Mouse (Mus musculus): ENCODE data around the gene H2-Oa. TPM values are rescaled to one million over a fixed set of nuclear protein-coding genes. Genes with fewer than 3 reads are reported as not detected.

H2-Oa gene
- polyA plus RNA-seq, 1 experiment from 2014 or later: 0.23 TPM

GRCm38 (mm10) chr17:34123518-34123917, 31.4 kb downstream of the H2-Oa start:
- peak overlapping the region; percentile 72 for H3K4me2 ChIP-seq (ENCODE audit: low read depth, low read length)
- H3K9me3 ChIP-seq (ENCODE audit: control insufficient read depth, low read length): no peaks in the 10 kb centered on the region
- ATAC-seq (ENCODE audit: low read depth): no peak
- WGBS: 0% methylated on average over 2 of the region's 2 CpGs
- peaks cover 5% of the 10 kb centered on the region for H3K36me3 ChIP-seq (ENCODE audit: control insufficient read depth, insufficient read depth, low read length)
- H3K9ac ChIP-seq (ENCODE audit: low read length): peak overlapping the region; percentile 99
- H3K27ac ChIP-seq (ENCODE audit: low read length): peak overlapping the region; percentile 100
- no peaks in the 10 kb centered on the region for H3K27me3 ChIP-seq (ENCODE audit: control insufficient read depth, insufficient read depth, low read depth, low read length)
- peaks cover 16% of the 10 kb centered on the region for H3K4me1 ChIP-seq (replicated peaks; ENCODE audit: control insufficient read depth, insufficient read depth, low read length)
- peak overlapping the region; percentile 81 for H3K4me3 ChIP-seq (ENCODE audit: low read length)

- no peak for ATAC-seq (ENCODE audit: low read depth)
- no peak overlapping the region for H3K4me2 ChIP-seq (ENCODE audit: low read depth, low read length)
- WGBS: 61% methylated on average over 6 of the region's 6 CpGs
Observed at GRCm38 (mm10) chr17:34124649-34125048, 32.5 kb downstream of the H2-Oa start.

GRCm38 (mm10) chr17:34126826-34127420, 34.8 kb downstream of the H2-Oa start:
- Histone ChIP-seq H3K4me2 (ENCODE audit: low read depth, low read length) (no peak overlapping the region), H3K27ac (ENCODE audit: low read length) (no peak overlapping the region), H3K4me1 (replicated peaks; ENCODE audit: control insufficient read depth, insufficient read depth, low read length) (peaks cover 24% of the 10 kb centered on the region), H3K9ac (ENCODE audit: low read length) (no peak overlapping the region), H3K36me3 (ENCODE audit: control insufficient read depth, insufficient read depth, low read length) (no peaks in the 10 kb centered on the region; the same call in 1 of the 2 replicates), H3K4me3 (ENCODE audit: low read length) (no peak overlapping the region), H3K27me3 (ENCODE audit: control insufficient read depth, insufficient read depth, low read depth, low read length) (no peaks in the 10 kb centered on the region), H3K9me3 (ENCODE audit: control insufficient read depth, low read length) (no peaks in the 10 kb centered on the region)
- ATAC-seq (ENCODE audit: low read depth): no peak
- 55% methylated on average over 9 of the region's 9 CpGs for WGBS

More at GRCm38 (mm10) chr17:34124649-34125048, 32.5 kb downstream of the H2-Oa start:
- no peaks in the 10 kb centered on the region for H3K27me3 ChIP-seq (ENCODE audit: control insufficient read depth, insufficient read depth, low read depth, low read length)
- no peak overlapping the region for H3K27ac ChIP-seq (ENCODE audit: low read length)
- H3K9ac ChIP-seq (ENCODE audit: low read length): no peak overlapping the region
- H3K36me3 ChIP-seq (ENCODE audit: control insufficient read depth, insufficient read depth, low read length): no peaks in the 10 kb centered on the region; the same call in 1 of the 2 replicates
- H3K4me3 ChIP-seq (ENCODE audit: low read length): no peak overlapping the region
- H3K4me1 ChIP-seq (replicated peaks; ENCODE audit: control insufficient read depth, insufficient read depth, low read length): peaks cover 24% of the 10 kb centered on the region
- H3K9me3 ChIP-seq (ENCODE audit: control insufficient read depth, low read length): no peaks in the 10 kb centered on the region

- Histone ChIP-seq H3K9ac (ENCODE audit: low read length) (no peak overlapping the region), H3K9me3 (ENCODE audit: control insufficient read depth, low read length) (no peaks in the 10 kb centered on the region), H3K27ac (ENCODE audit: low read length) (no peak overlapping the region), H3K4me2 (ENCODE audit: low read depth, low read length) (no peak overlapping the region), H3K4me3 (ENCODE audit: low read length) (no peak overlapping the region), H3K36me3 (ENCODE audit: control insufficient read depth, insufficient read depth, low read length) (no peaks in the 10 kb centered on the region; the same call in 1 of the 2 replicates), H3K27me3 (ENCODE audit: control insufficient read depth, insufficient read depth, low read depth, low read length) (no peaks in the 10 kb centered on the region), H3K4me1 (replicated peaks; ENCODE audit: control insufficient read depth, insufficient read depth, low read length) (peaks cover 24% of the 10 kb centered on the region)
- no peak for ATAC-seq (ENCODE audit: low read depth)
- WGBS: 37% methylated on average over 6 of the region's 6 CpGs
Observed at GRCm38 (mm10) chr17:34127475-34127874, 35.3 kb downstream of the H2-Oa start.

- H3K4me1 ChIP-seq (replicated peaks; ENCODE audit: control insufficient read depth, insufficient read depth, low read length): peaks cover 24% of the 10 kb centered on the region
- WGBS: 27% methylated on average over 13 of the region's 13 CpGs
- peak overlapping the region; percentile 21; the same call in 1 of the 2 replicates for H3K9ac ChIP-seq (ENCODE audit: low read length)
Observed at GRCm38 (mm10) chr17:34128264-34128937, 36.3 kb downstream of the H2-Oa start.

GRCm38 (mm10) chr17:34128944-34129791, 37.0 kb downstream of the H2-Oa start:
- Histone ChIP-seq H3K27ac (ENCODE audit: low read length) (no peak overlapping the region), H3K4me1 (replicated peaks; ENCODE audit: control insufficient read depth, insufficient read depth, low read length) (peaks cover 20% of the 10 kb centered on the region), H3K36me3 (ENCODE audit: control insufficient read depth, insufficient read depth, low read length) (no peaks in the 10 kb centered on the region; the same call in 1 of the 2 replicates), H3K9me3 (ENCODE audit: control insufficient read depth, low read length) (no peaks in the 10 kb centered on the region), H3K4me2 (ENCODE audit: low read depth, low read length) (peak overlapping the region; percentile 25; the same call in 1 of the 2 replicates), H3K4me3 (ENCODE audit: low read length) (no peak overlapping the region), H3K27me3 (ENCODE audit: control insufficient read depth, insufficient read depth, low read depth, low read length) (no peaks in the 10 kb centered on the region), H3K9ac (ENCODE audit: low read length) (peak overlapping the region; percentile 21; the same call in 1 of the 2 replicates)
- WGBS: 14% methylated on average over 18 of the region's 18 CpGs
- peak; percentile 39; the same call in 1 of the 2 replicates for ATAC-seq (ENCODE audit: low read depth)

More at GRCm38 (mm10) chr17:34128264-34128937, 36.3 kb downstream of the H2-Oa start:
- ATAC-seq (ENCODE audit: low read depth): no peak
- Histone ChIP-seq H3K4me2 (ENCODE audit: low read depth, low read length) (peak overlapping the region; percentile 25; the same call in 1 of the 2 replicates), H3K27ac (ENCODE audit: low read length) (no peak overlapping the region), H3K27me3 (ENCODE audit: control insufficient read depth, insufficient read depth, low read depth, low read length) (no peaks in the 10 kb centered on the region), H3K9me3 (ENCODE audit: control insufficient read depth, low read length) (no peaks in the 10 kb centered on the region), H3K36me3 (ENCODE audit: control insufficient read depth, insufficient read depth, low read length) (no peaks in the 10 kb centered on the region; the same call in 1 of the 2 replicates), H3K4me3 (ENCODE audit: low read length) (no peak overlapping the region)

GRCm38 (mm10) chr17:34130073-34130947, 38.2 kb downstream of the H2-Oa start:
- ATAC-seq (ENCODE audit: low read depth): no peak
- no peak overlapping the region for H3K4me3 ChIP-seq (ENCODE audit: low read length)
- no peaks in the 10 kb centered on the region for H3K27me3 ChIP-seq (ENCODE audit: control insufficient read depth, insufficient read depth, low read depth, low read length)
- no peaks in the 10 kb centered on the region; the same call in 1 of the 2 replicates for H3K36me3 ChIP-seq (ENCODE audit: control insufficient read depth, insufficient read depth, low read length)
- H3K4me2 ChIP-seq (ENCODE audit: low read depth, low read length): no peak overlapping the region
- H3K4me1 ChIP-seq (replicated peaks; ENCODE audit: control insufficient read depth, insufficient read depth, low read length): peaks cover 20% of the 10 kb centered on the region
- H3K9ac ChIP-seq (ENCODE audit: low read length): no peak overlapping the region
- WGBS: 58% methylated on average over 19 of the region's 19 CpGs
- no peak overlapping the region for H3K27ac ChIP-seq (ENCODE audit: low read length)
- H3K9me3 ChIP-seq (ENCODE audit: control insufficient read depth, low read length): no peaks in the 10 kb centered on the region

- ATAC-seq (ENCODE audit: low read depth): no peak
- no peaks in the 10 kb centered on the region for H3K9me3 ChIP-seq (ENCODE audit: control insufficient read depth, low read length)
- no peak overlapping the region for H3K4me2 ChIP-seq (ENCODE audit: low read depth, low read length)
- H3K4me3 ChIP-seq (ENCODE audit: low read length): no peak overlapping the region
- no peak overlapping the region for H3K9ac ChIP-seq (ENCODE audit: low read length)
- H3K27ac ChIP-seq (ENCODE audit: low read length): no peak overlapping the region
- no peaks in the 10 kb centered on the region for H3K36me3 ChIP-seq (ENCODE audit: control insufficient read depth, insufficient read depth, low read length)
- WGBS: 80% methylated on average over 7 of the region's 7 CpGs
- H3K27me3 ChIP-seq (ENCODE audit: control insufficient read depth, insufficient read depth, low read depth, low read length): no peaks in the 10 kb centered on the region
- peaks cover 17% of the 10 kb centered on the region for H3K4me1 ChIP-seq (replicated peaks; ENCODE audit: control insufficient read depth, insufficient read depth, low read length)
Observed at GRCm38 (mm10) chr17:34131911-34132310, 39.8 kb downstream of the H2-Oa start.
